Comparison of ENCODE assay signal across 17 mouse cellular contexts in genomic region chr17:77470195-77470594, GRCm38 (mm10).
DNase-seq lines count a peak whose midpoint lies in the region; ATAC-seq and TF ChIP-seq lines count a peak whose summit lies in the region.
"Had no signal": no experiment of that assay in that cellular context is flagged by ENCODE, and none has a peak within 500 bp of the region (broad histone marks: within the 10 kb centered on the region; RNA-seq: fewer than 3 reads in every experiment).

No protein-coding gene starts in this region.

- no peaks in the 10 kb centered on the region for H3K36me3 ChIP-seq in kidney, adult 2 months (ENCODE audit: control insufficient read depth, insufficient read depth, low read length)
- no peaks in the 10 kb centered on the region for H3K36me3 ChIP-seq in midbrain, postnatal 0 days (ENCODE audit: insufficient read depth, low read length)
- no peaks in the 10 kb centered on the region for H3K36me3 ChIP-seq in midbrain, embryonic 15.5 days (replicated peaks)
- H3K36me3 ChIP-seq in forebrain, embryonic 13.5 days (ENCODE audit: poor library complexity, severe bottlenecking): no peaks in the 10 kb centered on the region
- H3K36me3 ChIP-seq: forebrain, embryonic 15.5 days; heart, embryonic 13.5 days; limb, embryonic 15.5 days; lung, embryonic 15.5 days; midbrain, embryonic 13.5 days had no signal

- POLR2A ChIA-PET in Patski (lab: Charles Lee): no interaction called here

- CTCF ChIA-PET in Patski (lab: Charles Lee): no interaction called here

- TF ChIP-seq POLR2A in kidney, adult 2 months (IDR thresholded peaks at IDR 0.05; ENCODE audit: low read depth, low read length): no peak

- no peak overlapping the region for H3K9ac ChIP-seq in midbrain, postnatal 0 days (replicated peaks; ENCODE audit: low read length, poor library complexity, severe bottlenecking)
- H3K9ac ChIP-seq in midbrain, embryonic 15.5 days: no peak overlapping the region
- no peak overlapping the region for H3K9ac ChIP-seq in forebrain, embryonic 13.5 days
- H3K9ac ChIP-seq: forebrain, embryonic 15.5 days; heart, embryonic 13.5 days; limb, embryonic 15.5 days; lung, embryonic 15.5 days; midbrain, embryonic 13.5 days had no signal

- 71% methylated on average over 1 of the region's 1 CpGs for WGBS in kidney, adult 2 months
- WGBS in midbrain, postnatal 0 days: 81% methylated on average over 1 of the region's 1 CpGs
- 73% methylated on average over 1 of the region's 1 CpGs for WGBS in midbrain, embryonic 15.5 days
- WGBS in forebrain, embryonic 13.5 days: 89% methylated on average over 1 of the region's 1 CpGs

- in situ Hi-C loops in Patski (cut with MboI; ENCODE audit: low pct_unique_long_range_greater_than_20kb): no loop called here

- no peaks in the 10 kb centered on the region for H3K4me1 ChIP-seq in kidney, adult 2 months (ENCODE audit: control insufficient read depth, insufficient read depth, low read length)
- H3K4me1 ChIP-seq in midbrain, postnatal 0 days (ENCODE audit: insufficient read depth, low read length): no peaks in the 10 kb centered on the region
- no peaks in the 10 kb centered on the region for H3K4me1 ChIP-seq in midbrain, embryonic 15.5 days
- no peaks in the 10 kb centered on the region for H3K4me1 ChIP-seq in forebrain, embryonic 13.5 days
- H3K4me1 ChIP-seq: forebrain, embryonic 15.5 days; heart, embryonic 13.5 days; limb, embryonic 15.5 days; lung, embryonic 15.5 days; midbrain, embryonic 13.5 days had no signal

- peak; percentile 42 for TF ChIP-seq CTCF in kidney, adult 2 months (conservative IDR thresholded peaks at IDR 0.05; ENCODE audit: insufficient read depth, insufficient read length, low read depth, low read length)
- peak; percentile 25; the same call in 1 of the 2 replicates for TF ChIP-seq CTCF in midbrain, postnatal 0 days (IDR thresholded peaks at IDR 0.05)
- TF ChIP-seq CTCF in Patski (IDR thresholded peaks at IDR 0.05): peak; percentile 32

- H3K27me3 ChIP-seq in kidney, adult 2 months (replicated peaks; ENCODE audit: control insufficient read depth, insufficient read depth, low read length): no peaks in the 10 kb centered on the region
- no peaks in the 10 kb centered on the region for H3K27me3 ChIP-seq in midbrain, postnatal 0 days (ENCODE audit: insufficient read depth, low read length)
- no peaks in the 10 kb centered on the region for H3K27me3 ChIP-seq in midbrain, embryonic 15.5 days (replicated peaks)
- no peaks in the 10 kb centered on the region for H3K27me3 ChIP-seq in Patski
- no peaks in the 10 kb centered on the region for H3K27me3 ChIP-seq in forebrain, embryonic 13.5 days
- H3K27me3 ChIP-seq: forebrain, embryonic 15.5 days; heart, embryonic 13.5 days; limb, embryonic 15.5 days; lung, embryonic 15.5 days; midbrain, embryonic 13.5 days had no signal

- no peak for ATAC-seq in midbrain, postnatal 0 days (ENCODE audit: low FRiP score)
- no peak for ATAC-seq in midbrain, embryonic 15.5 days (replicated peaks)
- no peak for ATAC-seq in Patski
- no peak for ATAC-seq in forebrain, embryonic 13.5 days
- ATAC-seq: CD4-positive, CD25-positive, alpha-beta regulatory T cell, adult 4 months; forebrain, embryonic 15.5 days; midbrain, embryonic 13.5 days had no signal

- no peak overlapping the region for H3K4me2 ChIP-seq in midbrain, postnatal 0 days (ENCODE audit: low read depth, low read length, poor library complexity, severe bottlenecking)
- no peak overlapping the region for H3K4me2 ChIP-seq in midbrain, embryonic 15.5 days
- H3K4me2 ChIP-seq in forebrain, embryonic 13.5 days: no peak overlapping the region
- H3K4me2 ChIP-seq: forebrain, embryonic 15.5 days; heart, embryonic 13.5 days; limb, embryonic 15.5 days; lung, embryonic 15.5 days; midbrain, embryonic 13.5 days had no signal

- H3K27ac ChIP-seq in kidney, adult 2 months (ENCODE audit: insufficient read depth, low read depth, low read length): no peak overlapping the region
- H3K27ac ChIP-seq in midbrain, postnatal 0 days (ENCODE audit: low read depth, low read length): no peak overlapping the region
- no peak overlapping the region for H3K27ac ChIP-seq in midbrain, embryonic 15.5 days
- H3K27ac ChIP-seq in forebrain, embryonic 13.5 days: no peak overlapping the region
- H3K27ac ChIP-seq: forebrain, embryonic 15.5 days; heart, embryonic 13.5 days; limb, embryonic 15.5 days; lung, embryonic 15.5 days; midbrain, embryonic 13.5 days had no signal

- DNase-seq in kidney, adult 2 months: peak; percentile 14
- no peak for DNase-seq in kidney, adult 9 months
- no peak for DNase-seq in midbrain, postnatal 0 days (ENCODE audit: low spot score)
- DNase-seq in Patski (ENCODE audit: low read depth, low spot score): no peak
- DNase-seq in gastrocnemius, postnatal 25 days: no peak
- DNase-seq: cerebellum, adult 9-11 months; heart, postnatal 4 days; right cerebral cortex, postnatal 4 days had no signal

- H3K4me3 ChIP-seq in kidney, adult 2 months (ENCODE audit: insufficient read depth, low read depth, low read length): no peak overlapping the region
- H3K4me3 ChIP-seq in midbrain, postnatal 0 days (ENCODE audit: low read depth, low read length): no peak overlapping the region
- H3K4me3 ChIP-seq in midbrain, embryonic 15.5 days: no peak overlapping the region
- H3K4me3 ChIP-seq in forebrain, embryonic 13.5 days: no peak overlapping the region
- H3K4me3 ChIP-seq: erythroblast, embryonic 14.5 days; forebrain, embryonic 15.5 days; heart, embryonic 13.5 days; limb, embryonic 15.5 days; lung, embryonic 15.5 days; midbrain, embryonic 13.5 days had no signal

- no peaks in the 10 kb centered on the region for H3K9me3 ChIP-seq in midbrain, postnatal 0 days (ENCODE audit: low read length)
- H3K9me3 ChIP-seq in midbrain, embryonic 15.5 days: no peaks in the 10 kb centered on the region
- H3K9me3 ChIP-seq in forebrain, embryonic 13.5 days (replicated peaks): no peaks in the 10 kb centered on the region
- H3K9me3 ChIP-seq: forebrain, embryonic 15.5 days; heart, embryonic 13.5 days; limb, embryonic 15.5 days; lung, embryonic 15.5 days; midbrain, embryonic 13.5 days had no signal
